Mouse (Mus musculus): ENCODE results near the gene Foxn3.

Gene Foxn3

DNA sequence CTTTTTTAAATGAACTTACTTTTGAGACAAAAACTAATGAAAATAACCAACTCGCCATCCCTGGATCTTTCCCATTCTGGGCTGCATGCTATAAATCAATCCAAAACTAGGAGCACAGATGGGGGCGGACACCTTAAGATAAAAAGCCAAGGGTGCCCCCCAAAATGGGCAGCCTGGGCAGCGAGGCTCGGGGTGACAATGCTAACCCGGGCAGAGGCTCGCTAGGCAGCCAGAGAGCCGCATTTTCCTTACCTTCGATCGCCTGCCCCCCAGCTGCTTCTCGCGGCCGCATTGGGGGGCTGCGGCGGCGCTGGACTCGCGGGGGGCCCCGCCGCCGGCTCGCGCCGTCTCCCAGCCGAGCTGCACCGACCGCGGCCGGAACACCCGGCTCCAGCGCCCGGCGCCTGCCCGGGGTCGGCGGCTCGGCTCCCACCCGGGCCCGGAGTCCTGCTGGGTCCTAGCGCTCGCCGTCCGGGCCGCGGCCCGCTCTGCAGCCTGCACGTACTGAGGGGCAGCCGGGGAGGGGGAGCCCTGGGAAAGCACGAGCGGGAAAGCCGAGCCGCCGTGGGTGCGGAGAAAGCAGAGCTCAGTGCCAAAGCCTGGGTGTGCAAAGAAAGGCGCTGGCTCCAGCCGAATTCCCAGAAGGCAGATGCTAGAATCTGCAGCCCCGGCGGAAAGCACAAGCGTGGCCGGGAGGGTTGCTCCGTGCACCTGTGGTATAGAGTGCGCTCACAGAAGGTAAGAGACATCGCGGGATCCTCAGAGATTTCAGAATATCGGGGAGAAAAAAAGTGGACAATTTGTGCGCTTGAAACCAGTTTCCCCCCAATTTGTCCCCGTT lies at the start of gene Foxn3:
TSS of gene Foxn3 (minus strand) at position 364 of the 841 bp plus-strand sequence.
- peak; percentile 82 to 88 for DNase-seq

- no peak for DNase-seq
Measured at GRCm38 (mm10) chr12:99612181-99612871, 48.9 kb upstream of the Foxn3 start.

DNA sequence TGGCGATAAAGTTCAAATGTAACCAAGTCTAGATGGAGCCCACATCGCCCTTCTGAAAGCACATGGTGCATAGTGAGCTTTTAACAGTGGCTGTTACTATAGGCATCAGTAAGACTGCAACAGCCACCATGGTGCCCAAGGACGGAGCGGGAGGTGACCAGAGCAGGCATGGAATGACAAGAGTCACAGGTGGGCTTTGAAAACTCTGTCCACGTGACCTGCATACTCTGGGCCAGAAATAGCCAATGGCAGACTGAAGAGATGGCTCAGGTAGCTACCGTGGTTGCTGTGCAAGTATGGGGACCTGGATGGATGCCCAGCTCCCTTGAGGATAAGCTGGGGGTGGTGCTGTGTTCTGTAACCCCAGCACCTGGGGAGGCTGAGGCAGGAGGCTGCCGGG lies 47.5 kb upstream of the Foxn3 start:
- no peak for DNase-seq

GRCm38 (mm10) chr12:99610069-99610815 lies 46.9 kb upstream of the Foxn3 start:
- DNase-seq: no peak

- DNase-seq: peak in 1 of 2 experiments; percentile 27
Measured at GRCm38 (mm10) chr12:99609643-99610042, 46.3 kb upstream of the Foxn3 start.

DNA sequence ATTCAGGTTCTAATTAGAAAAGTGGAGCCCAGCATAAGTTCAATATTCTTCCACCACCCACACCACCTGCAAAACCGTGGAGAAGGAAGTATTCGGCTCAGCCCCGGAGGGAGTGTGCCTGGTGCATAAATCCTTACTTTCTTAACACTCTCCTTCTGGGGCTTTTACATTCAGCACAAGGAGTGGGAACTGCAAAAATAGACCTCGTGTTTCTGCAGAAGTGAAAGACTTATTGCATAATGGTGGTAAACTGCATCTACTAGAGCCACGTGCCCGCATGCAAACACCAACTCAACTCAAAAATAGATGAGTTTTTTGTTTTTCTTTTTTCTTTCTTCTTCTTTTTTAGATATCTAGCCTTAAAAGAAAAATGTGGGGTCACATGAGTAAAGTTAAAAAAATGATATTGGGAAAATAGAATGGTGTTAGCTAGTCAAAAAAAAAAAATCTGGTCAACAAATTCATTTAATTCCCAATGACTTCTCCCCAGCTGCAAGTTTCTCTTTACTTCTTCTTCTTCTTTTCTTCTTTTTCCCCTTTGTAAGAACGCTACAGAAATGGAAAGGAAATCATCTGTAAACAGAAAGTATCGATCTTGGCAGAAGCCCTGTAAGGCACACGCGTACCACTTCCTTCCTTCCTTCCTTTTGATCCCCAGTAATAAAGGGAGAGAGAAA lies 45.0 kb upstream of the Foxn3 start:
- no peak for DNase-seq

- DNase-seq: no peak
Measured at GRCm38 (mm10) chr12:99603381-99603780, 40.0 kb upstream of the Foxn3 start.

DNA sequence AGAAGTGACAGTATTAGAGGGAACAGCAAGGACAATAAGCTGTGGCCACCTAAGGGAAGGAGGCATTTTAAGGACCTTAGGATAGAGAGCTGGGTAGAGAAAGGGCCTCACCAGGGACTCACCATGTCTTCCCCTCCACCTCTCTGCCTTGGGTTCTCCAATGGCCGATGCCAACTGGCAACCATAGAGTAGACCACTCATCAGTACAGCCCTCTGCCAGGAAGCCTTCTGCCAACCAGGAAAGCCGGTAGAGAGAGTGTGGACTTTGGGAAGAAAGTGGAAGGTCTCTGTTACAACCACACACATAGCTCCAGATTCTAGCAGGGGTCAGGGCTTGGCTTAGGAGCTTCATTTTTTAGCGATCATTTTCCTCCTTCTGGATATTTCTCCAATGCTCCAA lies 38.5 kb upstream of the Foxn3 start:
- no peak for DNase-seq

GRCm38 (mm10) chr12:99601392-99601791 lies 38.0 kb upstream of the Foxn3 start:
- DNase-seq: no peak

- DNase-seq: no peak
Measured at GRCm38 (mm10) chr12:99599606-99600005, 36.2 kb upstream of the Foxn3 start.

- DNase-seq: no peak
Measured at GRCm38 (mm10) chr12:99596397-99596796, 33.0 kb upstream of the Foxn3 start.

DNA sequence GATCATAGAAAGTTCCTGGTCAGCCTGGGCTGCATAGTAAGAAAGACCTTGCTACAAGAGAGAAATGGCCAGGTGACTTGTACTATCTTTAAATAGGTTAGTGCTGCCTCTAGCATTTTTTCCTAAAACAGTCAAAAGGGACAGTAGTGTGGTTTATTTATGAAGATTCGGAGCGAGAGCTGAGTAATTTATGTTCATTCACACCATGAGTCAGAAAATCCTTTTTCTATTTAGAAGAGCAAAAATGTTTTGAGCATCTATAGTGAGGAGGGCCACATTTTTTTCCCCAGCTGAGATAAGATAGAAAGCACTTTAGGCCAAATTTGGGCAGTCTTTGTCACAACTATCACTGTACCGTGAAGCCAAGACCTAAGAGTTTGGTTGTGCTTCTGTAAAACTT lies 24.0 kb upstream of the Foxn3 start:
- no peak for DNase-seq

DNA sequence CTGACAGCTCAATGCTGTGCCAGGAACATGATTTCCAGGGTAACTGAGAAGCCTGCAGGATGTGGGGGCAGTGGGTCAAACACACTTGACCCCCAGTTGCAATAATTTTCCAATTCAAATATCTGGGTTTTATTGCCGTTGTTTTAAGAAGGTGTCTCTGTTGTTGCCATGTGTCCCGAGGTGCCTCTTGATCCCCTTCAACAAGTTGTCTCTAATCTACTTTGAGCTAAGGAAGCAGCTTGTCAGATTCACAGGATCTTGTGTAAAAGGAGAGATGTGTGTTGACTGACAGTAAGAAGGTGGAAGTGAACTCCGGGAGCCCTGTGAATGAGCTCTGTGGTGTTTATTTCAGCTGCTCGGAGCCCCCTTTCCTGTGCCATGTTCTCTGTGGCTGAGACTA lies 16.6 kb upstream of the Foxn3 start:
- DNase-seq: no peak

DNA sequence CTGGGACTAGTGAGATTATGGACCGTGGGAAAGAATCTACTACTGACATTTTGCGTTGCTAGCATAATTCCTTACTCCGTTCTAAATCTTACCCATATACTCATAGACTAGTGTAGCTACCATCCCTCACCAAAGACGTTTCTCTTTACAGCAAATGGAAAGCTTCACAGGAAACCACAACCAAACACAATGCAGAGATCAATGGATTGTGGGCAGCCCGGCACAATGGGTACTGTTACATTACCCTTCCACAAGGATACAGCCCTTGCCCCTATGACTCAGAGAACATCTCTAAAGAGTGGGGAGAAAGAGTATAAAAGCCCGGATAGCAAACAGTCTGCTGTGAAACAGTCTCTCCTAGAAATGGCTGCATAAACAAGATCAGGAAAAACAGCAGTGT lies 13.3 kb upstream of the Foxn3 start:
- no peak for DNase-seq

GRCm38 (mm10) chr12:99574299-99574698 lies 10.9 kb upstream of the Foxn3 start:
- no peak for DNase-seq

GRCm38 (mm10) chr12:99573036-99573435 lies 9.7 kb upstream of the Foxn3 start:
- DNase-seq: no peak

DNA sequence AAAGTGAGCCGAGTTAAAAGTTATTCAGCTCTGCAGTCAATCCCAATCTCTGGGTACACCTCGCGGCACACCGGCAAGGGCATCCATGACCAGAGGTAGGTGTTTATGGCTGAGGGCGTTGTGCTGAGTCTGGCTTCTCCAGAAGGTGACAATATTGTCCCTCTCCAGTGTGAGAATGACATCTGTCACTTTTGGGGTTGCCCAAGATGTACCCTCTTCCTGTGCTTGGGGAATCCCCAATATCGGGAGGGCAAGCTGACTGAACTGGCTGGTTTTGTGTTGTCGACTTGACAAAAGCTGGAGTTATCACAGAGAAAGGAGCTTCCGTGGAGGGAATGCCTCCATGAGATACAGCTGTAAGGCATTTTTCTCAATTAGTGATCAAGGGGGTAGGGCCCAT lies 8.6 kb upstream of the Foxn3 start:
- DNase-seq: no peak

GRCm38 (mm10) chr12:99570197-99570956 lies 7.0 kb upstream of the Foxn3 start:
- peak; percentile 67 to 72 for DNase-seq

- DNase-seq: no peak
Measured at GRCm38 (mm10) chr12:99565606-99566005, 2.2 kb upstream of the Foxn3 start.

- no peak for DNase-seq
Measured at GRCm38 (mm10) chr12:99564301-99564910, 1.0 kb upstream of the Foxn3 start.

GRCm38 (mm10) chr12:99562867-99563189 lies 554 bp downstream of the Foxn3 start:
- DNase-seq: no peak

Measured in lung, postnatal 4 days (tissue).